Mouse (Mus musculus): ENCODE results near the gene Tac4.
A peak's percentile ranks its signal among the peaks of the same experiment; 100 is the strongest.

- TF ChIP-seq POLR2A (IDR thresholded peaks at IDR 0.05; ENCODE audit: extremely low read depth, insufficient read depth, low read length) (no peak), CTCF (IDR thresholded peaks at IDR 0.05; ENCODE audit: low read depth, low read length) (peak; percentile 36; the same call in 1 of the 2 replicates)
These were observed 44.3 kb downstream of the Tac4 start for GRCm38 (mm10) chr11:95305600-95305999.
